Mouse (Mus musculus) bone marrow, adult 2 months (tissue): ENCODE measurements around the gene Gpatch8.

Source experiments
- CTCF ChIP-seq: fragments of 200-500 bp; IDR thresholded peaks from 2 replicates; pipeline ENCODE4 v1.5.1; 2011; ENCODE audit warnings: low read length, control low read depth; ENCODE audit not compliant: control insufficient read depth, insufficient read depth
- POLR2A ChIP-seq: fragments of 200-500 bp; IDR thresholded peaks from 2 replicates; pipeline ENCODE4 v1.6.1; 2011; ENCODE audit warnings: low read depth, mild to moderate bottlenecking, control low read depth, low read length, borderline replicate concordance; ENCODE audit not compliant: control insufficient read depth

DNA sequence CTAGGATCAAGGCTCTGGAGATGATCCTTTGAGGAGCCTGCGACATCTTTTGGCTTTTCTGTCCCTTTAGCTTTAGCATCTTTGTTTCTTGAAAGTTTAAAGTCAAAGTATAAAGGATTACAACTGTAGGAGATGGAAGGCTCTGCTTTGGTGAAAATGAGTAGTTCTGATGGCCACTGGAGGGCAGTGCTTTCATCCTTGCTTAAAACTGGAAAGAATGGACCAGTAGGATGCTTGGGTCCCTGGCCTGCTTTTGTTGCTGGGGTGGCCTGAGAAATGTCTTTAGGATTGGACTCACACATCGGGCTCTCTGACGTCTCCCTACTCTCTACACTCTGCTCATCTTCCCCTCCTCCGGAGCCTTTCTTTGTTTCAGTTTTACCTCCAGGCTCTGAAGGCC is 75.3 kb downstream of the Gpatch8 start:
- TF ChIP-seq CTCF (no peak), POLR2A (no peak)
